Mouse (Mus musculus): ENCODE data around the gene Prph2. TPM values are rescaled to one million over a fixed set of nuclear protein-coding genes. Genes with fewer than 3 reads are reported as not detected.

Prph2 gene
- total RNA-seq (2023): not detected

DNA sequence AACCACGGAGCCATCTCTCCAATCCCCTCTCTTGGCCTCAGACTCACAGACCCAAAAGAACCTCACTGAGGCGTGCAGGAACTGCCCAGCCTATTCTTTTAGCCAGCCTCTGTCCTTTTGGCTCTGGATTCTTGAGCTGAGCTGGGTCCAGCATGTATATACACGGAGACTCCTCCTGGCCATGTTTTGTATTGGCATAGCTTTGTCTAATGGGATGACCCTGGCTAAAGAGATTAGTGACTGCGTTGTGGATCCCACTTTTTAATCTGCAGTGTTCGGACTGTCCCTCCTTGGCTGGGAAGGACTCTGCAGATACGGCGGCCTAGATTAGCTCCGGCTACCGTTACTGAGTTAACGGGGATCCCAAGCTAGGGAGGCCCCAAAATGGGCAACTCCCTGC, at the start of gene Prph2:
Prph2 (plus strand) TSS at position 274 of the 400 bp plus-strand sequence.

GRCm38 (mm10) chr17:46890116-46890815, 20.0 kb upstream of the Prph2 start, which contains the start of gene Tbcc:
Gene Tbcc, plus strand, starts transcription at chr17:46890684.

Other genes with a start within 250 kb of the Prph2 start
- gene Rrp36, start 236.1 kb upstream of the Prph2 start, total RNA-seq (2023): 28.7 TPM
- gene Mea1, start 231.7 kb upstream of the Prph2 start, total RNA-seq (2023): 45.7 TPM
- gene Klhdc3, start 229.5 kb upstream of the Prph2 start, total RNA-seq (2023): 40.5 TPM
- gene Ppp2r5d, start 205.3 kb upstream of the Prph2 start, total RNA-seq (2023): 39.6 TPM
- gene Pex6, start 199.0 kb upstream of the Prph2 start, total RNA-seq (2023): 29.7 TPM
- 0.94 TPM for gene Gnmt, start 181.3 kb upstream of the Prph2 start, total RNA-seq (2023)
- gene Cnpy3, start 158.2 kb upstream of the Prph2 start, total RNA-seq (2023): 57.5 TPM
- gene Ptcra, start 146.7 kb upstream of the Prph2 start, total RNA-seq (2023): not detected
- gene 2310039H08Rik, start 137.8 kb upstream of the Prph2 start, total RNA-seq (2023): 18.1 TPM
- gene Rpl7l1, start 127.8 kb upstream of the Prph2 start, total RNA-seq (2023): 60.5 TPM
- 55.5 TPM for gene Bicral, start 52.0 kb upstream of the Prph2 start, total RNA-seq (2023)
- 12.5 TPM for gene Tbcc, start 19.8 kb upstream of the Prph2 start, total RNA-seq (2023)
- gene Ubr2, start 100.1 kb downstream of the Prph2 start, total RNA-seq (2023): 110 TPM